Mouse (Mus musculus): ENCODE results near the gene Atp6v1c2.

Atp6v1c2 gene

DNA sequence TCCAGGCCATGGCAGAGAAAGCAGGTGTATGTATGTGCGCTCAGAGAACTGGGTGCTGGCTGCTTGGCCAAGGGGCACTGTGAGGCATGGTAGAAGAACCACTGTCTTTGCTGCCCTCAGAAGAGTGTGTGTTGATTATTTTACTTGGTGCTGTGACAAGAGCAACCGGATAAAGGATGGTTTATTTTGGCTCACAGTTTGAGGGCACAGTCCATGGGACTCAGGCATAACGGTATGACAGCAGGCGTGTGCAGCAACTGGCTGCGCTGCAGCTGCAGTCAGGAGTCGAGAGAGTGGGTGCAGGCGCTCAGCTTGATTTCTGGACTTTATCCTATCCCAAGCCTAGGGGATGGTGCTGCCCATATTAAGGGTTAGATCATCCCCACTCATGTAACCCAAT is 70.7 kb downstream of the Atp6v1c2 start:
- DNase-seq (ENCODE audit: low spot score), result no peak

DNA sequence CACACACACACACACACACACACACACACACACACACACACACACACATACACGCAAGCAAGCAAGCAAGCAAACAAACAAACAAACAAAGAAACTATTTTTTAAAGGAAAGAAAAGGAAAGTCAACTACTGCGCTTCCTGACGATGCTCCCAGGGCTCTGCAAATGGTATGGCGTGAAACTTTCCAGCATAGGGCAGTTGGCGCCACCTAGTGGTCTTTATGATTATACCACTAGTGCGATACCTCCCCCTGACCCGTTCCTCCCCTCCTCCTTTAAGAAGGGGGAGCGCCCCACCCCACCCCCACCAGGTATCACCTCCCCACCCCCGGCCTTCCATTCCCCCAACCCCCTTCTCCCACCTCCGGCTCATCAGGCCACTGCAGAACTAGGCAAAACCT is 72.3 kb downstream of the Atp6v1c2 start:
- peak; percentile 16 for DNase-seq (ENCODE audit: low spot score)

DNA sequence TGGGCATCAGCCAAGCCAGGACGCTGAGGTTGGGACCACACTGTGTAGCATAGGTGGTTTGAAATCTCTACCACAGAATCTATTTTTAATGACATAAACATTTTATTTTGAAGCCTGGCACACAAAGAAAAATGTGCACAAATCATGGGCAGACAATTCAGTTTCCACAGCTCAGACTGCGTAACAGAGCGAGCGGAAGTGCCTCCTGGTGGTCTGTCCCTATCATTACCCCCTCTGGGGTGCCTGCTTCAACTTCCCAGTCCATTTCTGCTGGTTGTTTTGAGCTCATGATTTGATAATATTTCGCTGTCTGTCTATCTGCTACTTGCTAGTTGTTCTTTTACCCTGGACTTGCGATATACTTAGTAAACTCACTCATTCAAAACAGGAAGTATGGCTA is 73.6 kb downstream of the Atp6v1c2 start:
- no peak for DNase-seq (ENCODE audit: low spot score)

DNA sequence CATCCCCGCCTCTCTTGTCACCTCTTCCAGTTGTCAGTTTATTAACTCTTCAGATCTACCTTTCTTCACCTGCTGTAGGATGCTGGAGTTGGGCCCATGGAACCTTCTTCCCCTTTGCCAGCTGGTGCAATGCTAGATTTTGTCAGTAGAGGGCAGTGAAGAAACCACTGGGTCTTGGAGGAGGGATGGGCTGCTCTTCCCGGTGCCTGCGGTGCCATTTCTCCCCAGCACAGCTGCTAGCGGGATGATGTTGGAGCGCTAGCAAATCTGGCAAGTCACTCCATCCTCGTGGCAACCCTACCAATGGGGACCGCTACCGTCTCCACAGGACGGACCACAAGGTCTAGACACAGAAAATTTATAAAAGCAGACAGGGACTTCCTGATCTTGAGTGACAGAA is 76.1 kb downstream of the Atp6v1c2 start:
- DNase-seq (ENCODE audit: low spot score), result peak; percentile 38

DNA sequence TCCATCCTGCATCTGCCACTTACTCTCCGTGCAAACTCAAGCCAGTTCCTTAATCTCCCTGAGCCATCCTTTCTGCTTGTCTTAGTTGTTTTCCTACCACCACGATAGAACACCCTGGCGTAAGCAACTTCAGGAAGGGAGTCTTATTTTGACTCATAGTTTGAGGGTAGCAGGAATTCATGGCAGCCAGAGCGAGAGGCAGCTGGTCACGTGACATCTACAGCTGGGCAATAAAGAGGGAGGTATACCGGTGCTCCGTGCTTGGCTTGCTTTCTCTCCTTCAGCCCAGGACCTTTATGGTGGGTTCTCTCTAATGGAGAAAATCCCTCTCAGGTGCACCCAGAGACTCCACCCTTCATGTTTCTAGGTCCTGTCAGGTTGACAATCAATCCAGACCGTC is 78.2 kb downstream of the Atp6v1c2 start:
- no peak for DNase-seq (ENCODE audit: low spot score)

DNA sequence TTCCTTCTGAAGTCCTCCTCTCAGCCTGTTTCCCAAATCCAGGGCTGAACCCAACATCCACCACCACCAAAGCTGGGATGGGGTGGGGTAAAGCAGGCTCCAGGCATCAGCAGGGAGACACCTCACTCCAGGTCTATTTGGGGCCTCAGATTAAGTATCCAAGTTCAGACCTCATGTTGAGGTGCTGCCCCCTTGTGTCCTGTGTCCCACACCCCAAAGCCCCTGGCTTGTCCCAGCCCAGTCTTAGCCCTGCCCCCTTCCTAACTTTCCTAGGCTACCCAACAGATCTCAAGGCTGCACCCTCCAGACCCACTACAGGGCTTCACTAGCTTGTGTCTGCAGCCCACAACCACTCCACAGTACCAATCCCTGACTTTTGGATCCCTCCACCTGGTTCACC is 87.1 kb downstream of the Atp6v1c2 start:
- DNase-seq (ENCODE audit: low spot score), result no peak

DNA sequence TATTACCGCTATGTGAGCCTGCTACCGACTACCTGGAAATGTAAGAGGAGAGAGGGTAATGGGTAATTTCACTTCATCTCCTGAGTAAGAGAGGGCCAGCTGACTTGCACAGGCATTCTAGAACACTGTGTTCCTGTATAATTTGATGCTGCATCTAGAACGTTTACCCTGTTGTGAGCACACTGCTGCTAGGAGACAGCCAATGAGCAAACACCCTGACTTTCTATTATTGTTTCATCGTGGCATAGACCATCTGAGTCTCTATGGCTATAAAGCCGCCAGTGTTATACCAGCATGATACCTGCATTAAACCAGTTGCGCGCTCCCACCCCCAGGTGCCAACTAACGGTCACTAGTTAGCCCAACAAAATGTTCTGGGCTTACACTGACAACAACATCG is 87.5 kb downstream of the Atp6v1c2 start:
- DNase-seq (ENCODE audit: low spot score), result no peak

DNA sequence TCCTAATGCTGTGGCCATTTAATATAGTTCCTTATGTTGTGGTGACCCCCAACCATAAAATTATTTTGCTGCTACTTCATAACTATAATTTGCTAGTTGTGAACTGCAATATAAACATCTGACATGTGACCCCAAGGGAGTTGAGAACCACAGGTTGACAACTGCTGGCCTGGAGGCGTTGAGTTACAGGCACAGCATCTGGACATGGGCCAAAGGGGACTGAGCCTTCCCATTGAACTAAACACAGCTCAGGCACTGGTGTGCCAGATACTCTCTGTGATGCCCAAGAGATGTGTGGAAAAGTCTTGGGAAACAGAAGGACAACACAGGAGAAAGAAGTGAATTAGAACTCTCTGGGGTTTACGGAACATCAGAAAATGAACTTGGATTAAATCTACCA is 88.1 kb downstream of the Atp6v1c2 start:
- DNase-seq (ENCODE audit: low spot score), result no peak

DNA sequence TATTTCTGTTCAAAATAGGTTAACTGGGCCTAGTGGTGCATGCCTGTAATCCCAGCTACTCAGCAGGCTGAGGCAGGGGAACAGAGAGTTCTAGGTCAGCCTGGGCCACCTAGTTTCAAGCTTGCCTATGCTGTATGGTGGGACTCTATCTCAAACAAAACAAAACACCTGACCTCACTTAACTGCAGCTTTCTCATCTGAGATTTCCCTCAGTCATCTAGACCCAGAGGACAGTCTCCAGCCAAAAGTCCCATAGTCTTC is 89.8 kb downstream of the Atp6v1c2 start:
- DNase-seq (ENCODE audit: low spot score), result no peak

DNA sequence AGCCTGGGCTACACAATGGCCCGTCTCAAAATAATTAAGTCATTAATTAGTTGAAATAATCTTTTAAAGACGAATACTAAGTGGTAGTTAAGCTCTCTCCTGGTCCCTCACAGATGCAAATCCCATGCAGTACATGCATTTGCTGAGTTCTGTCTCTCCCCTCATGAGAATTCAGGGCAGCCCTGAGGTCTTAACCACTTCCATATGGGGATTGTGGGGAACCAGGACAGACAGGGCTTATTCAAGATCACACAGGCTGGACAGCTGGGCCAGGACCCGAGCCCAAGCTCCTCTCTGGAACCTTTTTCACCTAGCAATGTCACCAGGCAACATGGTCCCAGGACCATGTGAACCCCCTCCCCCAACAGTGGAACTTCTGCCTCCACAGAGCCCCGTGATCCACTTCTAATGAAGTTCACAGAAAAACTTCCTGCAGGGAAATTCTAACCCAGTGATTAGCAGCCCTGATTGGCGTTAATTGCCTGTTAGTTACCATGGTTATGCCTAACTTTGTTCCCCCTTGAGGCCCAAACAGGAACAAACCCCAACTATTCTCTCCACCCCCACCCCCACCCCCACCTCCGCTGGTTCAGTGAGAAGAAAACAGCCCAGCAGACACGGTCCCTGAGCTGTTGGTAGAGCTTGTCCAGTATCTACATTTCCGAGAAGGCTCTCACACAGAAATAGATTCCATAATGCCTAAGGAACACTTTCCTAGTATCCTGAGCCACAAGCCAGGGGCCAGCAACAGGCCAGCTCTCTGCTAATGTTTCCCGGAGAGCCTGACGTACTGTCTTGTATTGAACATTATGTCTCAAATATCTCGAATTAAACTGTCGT is 90.4 kb downstream of the Atp6v1c2 start:
- no peak for DNase-seq (ENCODE audit: low spot score)

DNA sequence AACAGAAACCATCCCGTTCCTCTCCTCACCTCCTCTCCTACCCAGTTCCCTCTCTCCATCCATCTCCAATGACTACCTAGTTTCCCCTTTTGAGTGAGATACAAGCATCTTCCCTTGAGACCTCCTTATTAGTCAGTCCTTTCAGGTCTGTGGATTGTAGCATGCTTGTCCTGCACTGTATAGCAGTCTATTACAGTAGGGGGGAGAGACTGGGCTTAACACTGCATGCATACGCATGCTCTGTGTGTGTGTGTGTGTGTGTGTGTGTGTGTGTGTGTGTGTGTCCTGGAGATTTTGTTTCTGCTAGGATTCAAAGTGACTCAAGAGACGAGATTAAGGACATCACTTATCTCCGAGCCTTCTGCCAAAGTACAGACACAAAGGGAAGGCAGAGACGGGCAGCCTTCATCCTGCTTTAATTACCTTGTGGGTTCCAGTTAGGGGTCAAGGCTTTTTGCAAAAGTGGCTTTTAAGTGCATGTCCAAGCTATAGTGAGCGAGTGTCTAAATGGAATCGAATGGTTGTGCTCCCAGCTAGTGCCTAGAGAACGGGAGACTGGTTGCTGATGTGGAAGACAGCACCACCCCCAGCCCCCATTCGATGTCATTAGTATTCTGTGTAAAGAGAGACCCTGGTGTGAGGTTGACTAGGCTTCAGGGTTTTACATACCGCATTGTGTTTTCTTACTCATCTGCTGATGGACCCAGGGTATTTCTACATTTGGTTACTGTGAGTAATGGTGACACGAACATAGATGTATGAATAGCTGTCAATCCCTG is 93.4 kb downstream of the Atp6v1c2 start:
- no peak for DNase-seq (ENCODE audit: low spot score)
